Mouse (Mus musculus): ENCODE results near the gene Tiam2.
A peak's percentile ranks its signal among the peaks of the same experiment; 100 is the strongest.

Gene Tiam2

GRCm38 (mm10) chr17:3498580-3498979 lies 172.2 kb downstream of the Tiam2 start:
- DNase-seq (ENCODE audit: low read depth): no peak

- DNase-seq (ENCODE audit: low read depth): no peak
Observed at GRCm38 (mm10) chr17:3499468-3499867, 173.1 kb downstream of the Tiam2 start.

DNA sequence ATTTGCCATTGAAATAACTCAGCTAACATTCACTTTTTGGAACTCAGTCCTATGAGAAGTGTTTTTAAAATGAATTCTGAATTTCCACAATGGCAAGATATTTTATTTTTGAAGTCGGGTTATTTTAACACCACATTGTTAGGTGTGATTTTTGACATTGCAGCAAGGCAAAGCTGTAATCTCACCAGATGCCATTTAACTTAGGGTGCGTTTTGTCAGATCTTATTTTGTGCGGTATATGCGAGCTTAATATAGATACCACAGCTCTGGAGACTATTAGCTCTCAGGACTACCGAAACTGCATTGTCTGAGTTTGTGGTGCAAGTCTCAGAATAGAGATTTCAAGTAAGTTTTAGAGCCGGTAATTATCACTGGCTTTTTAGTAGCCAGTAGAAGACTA lies 173.7 kb downstream of the Tiam2 start:
- no peak for DNase-seq (ENCODE audit: low read depth)

GRCm38 (mm10) chr17:3500936-3501335 lies 174.6 kb downstream of the Tiam2 start:
- DNase-seq (ENCODE audit: low read depth): peak; percentile 41

GRCm38 (mm10) chr17:3505711-3506110 lies 179.3 kb downstream of the Tiam2 start:
- no peak for DNase-seq (ENCODE audit: low read depth)

DNA sequence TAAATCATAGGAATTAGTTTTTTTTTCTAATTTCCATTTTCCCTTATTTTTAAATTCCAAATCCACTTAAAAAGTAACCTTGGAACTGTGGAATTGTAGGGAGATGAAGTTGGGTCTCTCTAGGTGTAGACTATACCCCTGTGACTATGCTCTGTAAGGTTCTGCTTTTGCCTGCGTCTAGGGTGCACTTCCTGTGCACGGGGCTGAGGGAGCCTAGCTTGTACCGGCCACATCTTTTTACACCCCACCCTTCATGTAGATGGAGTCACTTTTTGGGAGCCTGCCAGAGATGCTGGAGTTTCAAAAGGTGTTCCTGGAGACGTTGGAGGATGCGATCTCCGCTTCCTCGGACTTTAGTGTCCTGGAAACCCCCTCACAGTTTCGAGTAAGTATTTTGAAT lies 180.1 kb downstream of the Tiam2 start:
- no peak for DNase-seq (ENCODE audit: low read depth)

GRCm38 (mm10) chr17:3509841-3510240 lies 183.5 kb downstream of the Tiam2 start:
- peak; percentile 87 for DNase-seq (ENCODE audit: low read depth)

- DNase-seq (ENCODE audit: low read depth): no peak
Observed at GRCm38 (mm10) chr17:3514316-3514715, 187.9 kb downstream of the Tiam2 start.

- DNase-seq (ENCODE audit: low read depth): peak; percentile 16
Observed at GRCm38 (mm10) chr17:3515851-3516250, 189.5 kb downstream of the Tiam2 start.

DNA sequence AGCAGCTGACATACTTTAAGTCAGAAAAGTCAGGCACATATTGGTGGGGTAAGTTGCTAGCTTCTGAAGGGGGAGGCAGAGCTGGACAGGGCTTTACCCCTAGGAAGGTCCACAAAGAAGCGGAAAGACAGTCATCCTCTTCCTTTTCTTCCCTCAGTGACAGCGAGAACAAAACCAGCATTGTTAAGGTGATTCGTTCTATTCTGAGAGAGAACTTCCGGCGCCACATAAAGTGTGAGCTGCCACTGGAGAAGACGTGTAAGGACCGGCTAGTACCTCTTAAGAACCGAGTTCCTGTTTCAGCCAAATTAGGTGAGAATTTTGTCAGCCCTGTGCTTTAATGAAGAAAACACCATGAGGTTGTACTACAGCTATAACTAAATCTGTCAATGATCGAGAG lies 190.0 kb downstream of the Tiam2 start:
- DNase-seq (ENCODE audit: low read depth): no peak

- DNase-seq (ENCODE audit: low read depth): no peak
Observed at GRCm38 (mm10) chr17:3520344-3520743, 194.0 kb downstream of the Tiam2 start.

GRCm38 (mm10) chr17:3527841-3528471 lies 201.6 kb downstream of the Tiam2 start:
- no peak for DNase-seq (ENCODE audit: low read depth)

- no peak for DNase-seq (ENCODE audit: low read depth)
Observed at GRCm38 (mm10) chr17:3529523-3529922, 203.2 kb downstream of the Tiam2 start.

DNA sequence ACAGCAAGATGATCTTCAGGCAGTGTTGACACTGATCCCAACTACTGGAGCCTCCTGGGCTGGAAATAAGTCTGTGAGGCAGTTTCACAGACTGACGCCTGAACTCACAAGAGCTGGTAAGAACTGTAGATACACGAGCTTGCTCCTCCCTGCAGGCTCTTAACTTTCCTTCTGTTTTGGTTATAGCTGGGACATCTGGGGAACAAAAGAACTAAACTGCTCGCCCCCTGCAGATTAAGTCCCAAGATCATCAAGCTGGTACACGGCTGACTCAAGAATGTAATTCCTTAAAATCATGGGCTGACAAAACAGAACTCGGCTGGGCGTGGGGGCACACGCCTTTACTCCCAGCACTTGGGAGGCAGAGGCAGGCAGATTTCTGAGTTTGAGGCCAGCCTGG lies 204.2 kb downstream of the Tiam2 start:
- no peak for DNase-seq (ENCODE audit: low read depth)

DNA sequence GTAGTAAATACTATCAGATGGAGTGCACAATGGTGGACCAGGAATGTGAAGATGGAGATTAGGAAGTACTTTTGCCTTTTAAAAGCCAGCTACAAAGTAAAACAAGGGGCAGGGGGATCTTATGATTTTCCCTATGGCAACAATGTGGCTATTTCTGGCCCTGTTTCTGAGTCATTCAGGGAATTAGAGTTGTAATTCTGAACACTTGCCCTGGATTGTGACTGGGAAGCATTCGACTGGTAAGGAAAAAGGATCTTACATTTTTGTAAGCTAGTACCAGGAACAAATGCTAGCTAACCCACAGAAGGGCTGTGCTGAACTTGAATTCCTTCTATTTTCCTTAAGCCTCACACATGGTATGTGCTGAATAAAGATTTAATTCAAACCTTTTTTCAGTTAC lies 205.3 kb downstream of the Tiam2 start:
- peak; percentile 69 for DNase-seq (ENCODE audit: low read depth)

- no peak for DNase-seq (ENCODE audit: low read depth)
Observed at GRCm38 (mm10) chr17:3532254-3532653, 205.9 kb downstream of the Tiam2 start, which contains the start of gene Cldn20. Cldn20 (plus strand) TSS chr17:3532554.

- DNase-seq (ENCODE audit: low read depth): peak; percentile 71
Observed at GRCm38 (mm10) chr17:3533425-3533824, 207.1 kb downstream of the Tiam2 start.

GRCm38 (mm10) chr17:3540304-3540703 lies 213.9 kb downstream of the Tiam2 start:
- no peak for DNase-seq (ENCODE audit: low read depth)

GRCm38 (mm10) chr17:3541033-3541432 lies 214.7 kb downstream of the Tiam2 start:
- no peak for DNase-seq (ENCODE audit: low read depth)

- DNase-seq (ENCODE audit: low read depth): no peak
Observed at GRCm38 (mm10) chr17:3547725-3548124, 221.4 kb downstream of the Tiam2 start.

DNA sequence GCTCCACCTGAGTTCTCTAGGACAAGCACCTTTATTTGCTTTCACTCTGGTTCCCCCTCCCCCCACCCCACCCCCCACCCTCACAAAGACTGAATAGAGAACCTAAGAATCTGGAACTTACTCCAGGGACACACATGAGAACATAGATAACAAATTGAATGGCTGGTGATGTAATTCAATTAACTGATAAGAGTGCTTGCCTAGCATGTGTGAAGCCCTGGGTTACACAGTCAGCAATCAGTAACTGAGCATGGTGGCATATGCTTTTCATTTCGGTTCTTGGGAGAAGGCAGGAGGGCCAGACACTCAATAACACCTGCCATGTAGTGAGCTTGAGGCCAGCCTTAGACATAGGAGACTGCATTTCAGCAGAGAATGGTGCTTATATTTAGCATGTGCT lies 229.9 kb downstream of the Tiam2 start:
- no peak for DNase-seq (ENCODE audit: low read depth)

DNA sequence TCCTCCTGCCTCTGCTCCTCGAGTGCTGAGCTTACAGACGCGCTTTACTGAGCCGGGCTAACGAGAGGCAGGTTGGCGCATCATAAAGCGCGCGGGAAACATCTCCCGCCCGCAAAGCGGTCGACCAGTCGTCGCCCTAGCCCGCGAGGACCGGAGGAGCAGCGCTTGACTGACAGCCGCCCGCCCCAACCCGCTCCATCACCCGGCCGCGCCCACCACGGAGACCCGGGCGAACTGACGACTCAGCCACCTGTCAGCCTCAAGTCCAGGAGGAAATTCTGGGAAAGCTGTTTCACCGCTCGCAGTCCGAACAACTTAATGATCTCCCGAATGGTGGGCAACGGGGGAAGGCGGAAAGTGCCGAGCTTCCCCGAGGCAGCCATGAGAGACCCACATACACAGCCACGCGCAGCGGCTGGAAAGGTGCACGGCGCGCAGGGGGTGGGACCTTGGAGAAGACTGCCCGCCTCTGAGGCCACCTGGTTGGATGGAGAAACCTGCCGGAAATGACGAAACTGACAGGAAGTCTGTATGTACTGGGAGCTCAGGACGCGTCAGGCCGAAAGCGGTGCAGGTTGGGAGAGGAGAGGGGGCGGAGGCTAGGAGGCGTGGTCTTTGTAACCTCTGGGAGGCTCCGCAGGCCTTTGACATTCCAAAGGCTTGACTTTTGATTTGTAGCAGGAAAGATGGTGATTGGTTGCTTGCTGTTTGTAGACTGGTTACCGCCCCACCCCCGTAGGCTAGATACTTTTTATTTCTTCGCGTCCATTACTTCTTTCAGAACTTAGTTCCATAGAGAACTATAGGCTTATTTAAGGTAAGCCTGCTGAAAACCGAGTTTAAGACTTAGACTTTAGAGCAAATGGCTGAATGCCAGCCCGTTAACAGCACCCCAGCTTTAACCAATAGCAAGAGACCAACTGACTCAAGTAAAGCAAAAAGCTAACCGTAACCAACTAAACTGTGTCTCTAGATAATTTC lies 231.2 kb downstream of the Tiam2 start, which contains the start of gene Tfb1m:
TSS of gene Tfb1m (minus strand) at position 451 of the 981 bp plus-strand sequence.
- DNase-seq (ENCODE audit: low read depth): peak; percentile 99

- DNase-seq (ENCODE audit: low read depth): peak; percentile 21
Observed at GRCm38 (mm10) chr17:3558356-3558870, 232.0 kb downstream of the Tiam2 start.

Data from NIH3T3 (cell line).